Comparison of ENCODE assay signal across 22 mouse cellular contexts in the genomic region with DNA sequence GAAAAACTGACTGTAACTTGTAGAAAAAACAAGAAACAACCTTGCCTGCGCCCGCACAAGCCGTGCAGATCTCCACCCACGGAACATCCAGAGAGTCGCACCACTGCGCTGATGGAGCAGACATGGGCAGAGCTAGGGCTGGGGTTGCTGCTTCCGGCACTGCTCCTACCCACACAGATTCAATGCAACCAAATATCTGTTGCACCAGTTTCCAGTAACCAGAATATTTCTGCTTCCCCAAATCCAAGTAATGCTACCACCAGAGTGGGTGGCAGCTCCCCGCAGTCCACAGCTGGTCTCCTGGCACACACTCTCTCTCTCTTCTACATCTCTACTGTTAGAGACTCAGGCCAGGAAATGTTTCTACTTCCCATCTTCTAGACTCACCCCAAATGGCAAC. TPM values are rescaled to one million over a fixed set of nuclear protein-coding genes. Genes with fewer than 3 reads are reported as not detected.
A peak's percentile ranks its signal among the peaks of the same experiment; 100 is the strongest.
DNase-seq lines count a peak whose midpoint lies in the region; ATAC-seq and TF ChIP-seq lines count a peak whose summit lies in the region.
"Had no signal": no experiment of that assay in that cellular context is flagged by ENCODE, and none has a peak within 500 bp of the region (broad histone marks: within the 10 kb centered on the region; RNA-seq: fewer than 3 reads in every experiment).

No protein-coding gene starts in this region.

- no peak for TF ChIP-seq CTCF in olfactory bulb, adult 2 months (IDR thresholded peaks at IDR 0.05; ENCODE audit: insufficient read depth, low read depth, low read length)

- intact Hi-C loops in left cerebral cortex, postnatal 10 days (cut with DNase I): no loop called here

- H3K9ac ChIP-seq in liver, embryonic 12.5 days: no peak overlapping the region
- H3K9ac ChIP-seq: embryonic facial prominence, embryonic 15.5 days had no signal

- DNase-seq in left cerebral cortex, adult 18-20 months (ENCODE audit: low spot score in 2 of 2): peak; percentile 34 to 65
- no peak for DNase-seq in left cerebral cortex, postnatal 10 days (ENCODE audit: extremely low spot score in 1 of 2, low spot score in 2 of 2)
- DNase-seq in layer of hippocampus, postnatal 36 days: peak; percentile 34 to 45
- no peak for DNase-seq in Muller cell, postnatal 12 days (ENCODE audit: inconsistent ontology term)
- DNase-seq: cerebellum, adult 9-11 months; embryo, embryonic 11 days; gastrocnemius, postnatal 25 days; kidney, adult 18-20 months; kidney, postnatal 10 days; lung, adult 2 months; thymus, adult 2 months had no signal

- H3K4me3 ChIP-seq in olfactory bulb, adult 2 months (ENCODE audit: insufficient read depth, low read depth, low read length): no peak overlapping the region
- no peak overlapping the region for H3K4me3 ChIP-seq in liver, embryonic 12.5 days
- H3K4me3 ChIP-seq: embryonic facial prominence, embryonic 15.5 days; forebrain, embryonic 10.5 days; megakaryocyte, embryonic 14.5 days had no signal

- no peaks in the 10 kb centered on the region for H3K27me3 ChIP-seq in liver, embryonic 12.5 days (replicated peaks)
- H3K27me3 ChIP-seq: embryonic facial prominence, embryonic 15.5 days had no signal

- no peaks in the 10 kb centered on the region for H3K9me3 ChIP-seq in liver, embryonic 12.5 days (replicated peaks)
- H3K9me3 ChIP-seq: embryonic facial prominence, embryonic 15.5 days; forebrain, embryonic 10.5 days; G1E; megakaryocyte, embryonic 14.5 days had no signal

- no peaks in the 10 kb centered on the region for H3K36me3 ChIP-seq in liver, embryonic 12.5 days
- H3K36me3 ChIP-seq: G1E had no signal

- no peak for TF ChIP-seq POLR2A in olfactory bulb, adult 2 months (IDR thresholded peaks at IDR 0.05; ENCODE audit: insufficient read depth, low read depth, low read length)

- peaks cover 14% of the 10 kb centered on the region for H3K4me1 ChIP-seq in olfactory bulb, adult 2 months (ENCODE audit: control insufficient read depth, insufficient read depth, low read length)
- H3K4me1 ChIP-seq in liver, embryonic 12.5 days: no peaks in the 10 kb centered on the region
- H3K4me1 ChIP-seq: embryonic facial prominence, embryonic 15.5 days had no signal

- peak overlapping the region; percentile 15; the same call in 1 of the 2 replicates for H3K27ac ChIP-seq in olfactory bulb, adult 2 months (ENCODE audit: insufficient read depth, low read depth, low read length)
- no peak overlapping the region for H3K27ac ChIP-seq in liver, embryonic 12.5 days
- H3K27ac ChIP-seq: embryonic facial prominence, embryonic 15.5 days; forebrain, embryonic 10.5 days had no signal

- peak; percentile 43; the same call in 1 of the 2 replicates for ATAC-seq in common myeloid progenitor, adult 5-6 weeks (replicated peaks; ENCODE audit: low read depth, poor library complexity, severe bottlenecking)
- ATAC-seq in liver, embryonic 12.5 days: no peak
- ATAC-seq: CD4-positive, CD25-positive, alpha-beta regulatory T cell, adult 4 months; hindbrain, embryonic 16.5 days; midbrain, embryonic 16.5 days had no signal

- WGBS in olfactory bulb, adult 2 months: 42% methylated on average over 8 of the region's 8 CpGs
- 76% methylated on average over 8 of the region's 8 CpGs for WGBS in liver, embryonic 12.5 days (ENCODE audit: insufficient replicate concordance)

- H3K4me2 ChIP-seq in liver, embryonic 12.5 days: no peak overlapping the region
- H3K4me2 ChIP-seq: embryonic facial prominence, embryonic 15.5 days had no signal

RNA-seq across cellular contexts. Expression of a gene that starts 4.0 kb away (rescaled TPM):
- under 1 TPM in 1 of 2 experiments, not detected in 1; 0.19 TPM for total RNA-seq in left cerebral cortex, adult 18-20 months (2021)
- not detected for total RNA-seq in left cerebral cortex, postnatal 10 days (2021)
- total RNA-seq in common myeloid progenitor, adult 5-6 weeks (2017): not detected in 2 replicates
- total RNA-seq in layer of hippocampus, postnatal 36 days (2021): under 1 TPM in 1 of 2 experiments, not detected in 1; 0.17 TPM
- polyA plus RNA-seq in olfactory bulb, adult 2 months (2012; ENCODE audit: insufficient read depth, insufficient read length, low replicate concordance, missing spikeins): not detected in 2 replicates
- polyA plus RNA-seq in liver, embryonic 12.5 days (2016; fragmentation: Nextera tagmentation; extraction: Ambion mirVana): 4.4 and 5.2 TPM in 2 replicates
- total RNA-seq: gastrocnemius, postnatal 25 days had no signal
- polyA plus RNA-seq: CD4-positive, CD25-positive, alpha-beta regulatory T cell, adult 4 months; G1E; heart, postnatal 0 days; hindbrain, embryonic 16.5 days; midbrain, embryonic 16.5 days had no signal

RNA-seq across cellular contexts. Expression of a gene that starts 15.3 kb away (rescaled TPM):
- not detected for total RNA-seq in left cerebral cortex, adult 18-20 months (2021)
- total RNA-seq in left cerebral cortex, postnatal 10 days (2021): under 1 TPM in 1 of 2 experiments, not detected in 1; 0.24 TPM
- 3.1 and 5.8 TPM in 2 replicates for total RNA-seq in common myeloid progenitor, adult 5-6 weeks (2017)
- not detected for total RNA-seq in layer of hippocampus, postnatal 36 days (2021)
- not detected in 2 replicates for polyA plus RNA-seq in olfactory bulb, adult 2 months (2012; ENCODE audit: insufficient read depth, insufficient read length, low replicate concordance, missing spikeins)
- 57.0 and 62.6 TPM in 2 replicates for polyA plus RNA-seq in liver, embryonic 12.5 days (2016; fragmentation: Nextera tagmentation; extraction: Ambion mirVana)
- polyA plus RNA-seq: CD4-positive, CD25-positive, alpha-beta regulatory T cell, adult 4 months; G1E had no signal

RNA-seq across cellular contexts. Expression of a gene that starts 38.9 kb away (rescaled TPM):
- total RNA-seq in left cerebral cortex, adult 18-20 months (2021): not detected
- total RNA-seq in left cerebral cortex, postnatal 10 days (2021): not detected
- 0.23 TPM in 1 of 2 replicates, not detected in the other for total RNA-seq in common myeloid progenitor, adult 5-6 weeks (2017)
- total RNA-seq in layer of hippocampus, postnatal 36 days (2021): not detected
- not detected in 2 replicates for polyA plus RNA-seq in olfactory bulb, adult 2 months (2012; ENCODE audit: insufficient read depth, insufficient read length, low replicate concordance, missing spikeins)
- 14.6 and 15.1 TPM in 2 replicates for polyA plus RNA-seq in liver, embryonic 12.5 days (2016; fragmentation: Nextera tagmentation; extraction: Ambion mirVana)
- total RNA-seq: gastrocnemius, postnatal 25 days had no signal
- polyA plus RNA-seq: G1E had no signal

Comparison
In these comparisons a context has a peak if more than half of its experiments do, and no peak if none do; other contexts are left out.
1. DNase-seq: peak in left cerebral cortex, adult 18-20 months (2 of 2) and layer of hippocampus, postnatal 36 days (2 of 2); none in left cerebral cortex, postnatal 10 days (0 of 2) and Muller cell, postnatal 12 days (single experiment).